Mouse (Mus musculus) layer of hippocampus, adult 2 months (tissue): ENCODE results near the gene Tbcd. TPM values are rescaled to one million over a fixed set of nuclear protein-coding genes. Genes with fewer than 3 reads are reported as not detected.
A peak's percentile ranks its signal among the peaks of the same experiment; 100 is the strongest.
"Not testable (repeated sequence)": the region's sequence is repeated elsewhere in the genome, so short reads cannot be mapped to it uniquely, and the experiment has no call there.

Source experiments
- DNase-seq, 2 experiments: peaks; one replicate each; pipeline ENCODE4 v3.0.0; 2022; ENCODE audit warnings: low spot score in 2 of 2
- H3K27ac ChIP-seq: fragments of 200-600 bp; 2 replicates; pipeline ENCODE4 v1.8.1; 2022
- H3K4me3 ChIP-seq: fragments of 200-600 bp; 2 replicates; pipeline ENCODE4 v1.8.1; 2022; ENCODE audit warnings: mild to moderate bottlenecking
- CTCF ChIP-seq: fragments of 200-600 bp; conservative IDR thresholded peaks from 2 replicates; pipeline ENCODE4 v1.8.1; 2022; ENCODE audit warnings: antibody characterized with exemption, mild to moderate bottlenecking, moderate library complexity
- total RNA-seq, 2 experiments: library from RNA; stranded (reverse); gene quantifications; 2 replicates each; pipeline ENCODE4 v1.2.3; 2021

Tbcd gene
- total RNA-seq, 2 experiments from 2014 or later: 39.5 to 40.3 TPM

- no peak for TF ChIP-seq CTCF
- no peak overlapping the region for H3K4me3 ChIP-seq
- no peak overlapping the region for H3K27ac ChIP-seq
- no peak for DNase-seq
These were observed 193.6 kb downstream of the Tbcd start for GRCm38 (mm10) chr11:121645394-121645793.

- DNase-seq: no peak
- no peak for TF ChIP-seq CTCF
- H3K27ac ChIP-seq: no peak overlapping the region
- no peak overlapping the region for H3K4me3 ChIP-seq
These were observed 195.6 kb downstream of the Tbcd start for GRCm38 (mm10) chr11:121647321-121647720.

- no peak for TF ChIP-seq CTCF
- H3K4me3 ChIP-seq: no peak overlapping the region
These were observed 196.4 kb downstream of the Tbcd start for GRCm38 (mm10) chr11:121648166-121648565.

GRCm38 (mm10) chr11:121649900-121650299 lies 198.2 kb downstream of the Tbcd start:
- peak; percentile 59 for TF ChIP-seq CTCF
- Histone ChIP-seq H3K27ac (peak overlapping the region; percentile 33; the same call in 1 of the 2 replicates), H3K4me3 (no peak overlapping the region)
- DNase-seq: peak; percentile 28 to 52

More at GRCm38 (mm10) chr11:121648166-121648565, 196.4 kb downstream of the Tbcd start:
- no peak overlapping the region for H3K27ac ChIP-seq
- DNase-seq: no peak

GRCm38 (mm10) chr11:121650668-121651067 lies 198.9 kb downstream of the Tbcd start:
- DNase-seq: no peak
- Histone ChIP-seq H3K4me3 (no peak overlapping the region), H3K27ac (0 out of 2 replicates have a peak overlapping the region, but pooled peaks have one; percentile 33)
- no peak for TF ChIP-seq CTCF

GRCm38 (mm10) chr11:121651556-121651955 lies 199.8 kb downstream of the Tbcd start:
- TF ChIP-seq CTCF: no peak
- no peak overlapping the region for H3K4me3 ChIP-seq
- DNase-seq: no peak
- H3K27ac ChIP-seq: no peak overlapping the region

GRCm38 (mm10) chr11:121651983-121652382 lies 200.2 kb downstream of the Tbcd start:
- DNase-seq: no peak
- Histone ChIP-seq H3K27ac (no peak overlapping the region), H3K4me3 (no peak overlapping the region)
- TF ChIP-seq CTCF: no peak

- H3K4me3 ChIP-seq: no peak overlapping the region
- H3K27ac ChIP-seq: peak overlapping the region; percentile 78; the same call in 1 of the 2 replicates
- peak; percentile 74 for TF ChIP-seq CTCF
- peak in 1 of 2 experiments; percentile 53 for DNase-seq
These were observed 201.0 kb downstream of the Tbcd start for GRCm38 (mm10) chr11:121652547-121653305.

- no peak for DNase-seq
These were observed 201.9 kb downstream of the Tbcd start for GRCm38 (mm10) chr11:121653631-121654030.

GRCm38 (mm10) chr11:121654406-121654945 lies 202.7 kb downstream of the Tbcd start:
- no peak for TF ChIP-seq CTCF
- no peak for DNase-seq
- peak overlapping the region; percentile 78 for H3K27ac ChIP-seq
- H3K4me3 ChIP-seq: no peak overlapping the region

More at GRCm38 (mm10) chr11:121653631-121654030, 201.9 kb downstream of the Tbcd start:
- TF ChIP-seq CTCF: no peak
- Histone ChIP-seq H3K4me3 (no peak overlapping the region), H3K27ac (peak overlapping the region; percentile 78)

GRCm38 (mm10) chr11:121655166-121655806 lies 203.5 kb downstream of the Tbcd start:
- no peak for DNase-seq
- no peak overlapping the region for H3K4me3 ChIP-seq
- no peak for TF ChIP-seq CTCF
- H3K27ac ChIP-seq: no peak overlapping the region

GRCm38 (mm10) chr11:121655807-121656511 lies 204.2 kb downstream of the Tbcd start:
- Histone ChIP-seq H3K4me3 (no peak overlapping the region), H3K27ac (no peak overlapping the region)
- DNase-seq: no peak
- TF ChIP-seq CTCF: no peak

- Histone ChIP-seq H3K4me3 (no peak overlapping the region), H3K27ac (no peak overlapping the region)
- no peak for DNase-seq
- peak; percentile 65 for TF ChIP-seq CTCF
These were observed 206.4 kb downstream of the Tbcd start for GRCm38 (mm10) chr11:121658151-121658550.

GRCm38 (mm10) chr11:121660604-121661003 lies 208.9 kb downstream of the Tbcd start:
- not testable (repeated sequence) for H3K4me3 ChIP-seq, H3K27ac ChIP-seq, DNase-seq
